Mouse (Mus musculus) hindbrain, embryonic 10.5 days (tissue): Measurements from ENCODE around the gene Srl. TPM values are rescaled to one million over a fixed set of nuclear protein-coding genes. Genes with fewer than 3 reads are reported as not detected.

ENCODE experiments used
- DNase-seq: peaks from one replicate; pipeline ENCODE4 v3.0.0-alpha.2; 2017; ENCODE audit warnings: low spot score
- H3K27ac ChIP-seq: fragments of 300-500 bp; sonication (generic); 2 replicates; pipeline ENCODE4 v1.5.1; 2016; ENCODE audit warnings: mild to moderate bottlenecking, moderate library complexity
- H3K27me3 ChIP-seq: fragments of 300-500 bp; sonication (generic); 2 replicates; pipeline ENCODE4 v1.6.1; 2016; ENCODE audit warnings: mild to moderate bottlenecking; ENCODE audit not compliant: poor library complexity, insufficient read depth, severe bottlenecking
- H3K36me3 ChIP-seq: fragments of 300-500 bp; sonication (generic); 2 replicates; pipeline ENCODE4 v1.6.1; 2016; ENCODE audit warnings: mild to moderate bottlenecking, moderate library complexity
- H3K4me1 ChIP-seq: fragments of 300-500 bp; sonication (generic); replicated peaks from 2 replicates; pipeline ENCODE4 v1.6.1; 2016; ENCODE audit warnings: mild to moderate bottlenecking
- H3K4me3 ChIP-seq: fragments of 300-500 bp; sonication (generic); 2 replicates; pipeline ENCODE4 v1.5.1; 2016; ENCODE audit warnings: mild to moderate bottlenecking, moderate library complexity
- H3K9me3 ChIP-seq: fragments of 300-500 bp; sonication (generic); 2 replicates; pipeline ENCODE4 v1.6.1; 2016; ENCODE audit warnings: mild to moderate bottlenecking, moderate library complexity
- WGBS: fragments of 180-500 bp; shearing (Covaris S2); methylation state at CpG from one replicate; pipeline ENCODE4 v1.1.7; 2016; 5-methylcytosine and 5-hydroxymethylcytosine counted together
- polyA plus RNA-seq: library from polyadenylated mRNA; unstranded; fragments of >200 nt; fragmentation: Nextera tagmentation; extraction: Ambion mirVana; gene quantifications from 2 replicates; pipeline ENCODE4 v1.2.1, GENCODE M21; 2016

The Srl gene
- polyA plus RNA-seq, 1 experiment from 2014 or later: 22.8 TPM

- no peaks in the 10 kb centered on the region for H3K36me3 ChIP-seq
- no peak for DNase-seq
- H3K27ac ChIP-seq: no peak overlapping the region
- no peaks in the 10 kb centered on the region for H3K9me3 ChIP-seq
- no peak overlapping the region for H3K4me3 ChIP-seq
- WGBS: 71% methylated on average over 5 of the region's 5 CpGs
- H3K27me3 ChIP-seq: no peaks in the 10 kb centered on the region
- H3K4me1 ChIP-seq: peaks cover 37% of the 10 kb centered on the region
Observed at GRCm38 (mm10) chr16:4521735-4522530, 19.7 kb downstream of the Srl start.

GRCm38 (mm10) chr16:4521074-4521667, 20.4 kb downstream of the Srl start:
- WGBS: 77% methylated on average over 4 of the region's 4 CpGs
- H3K27ac ChIP-seq: no peak overlapping the region
- H3K27me3 ChIP-seq: no peaks in the 10 kb centered on the region
- H3K4me3 ChIP-seq: no peak overlapping the region
- DNase-seq: no peak
- peaks cover 37% of the 10 kb centered on the region for H3K4me1 ChIP-seq
- no peaks in the 10 kb centered on the region for H3K9me3 ChIP-seq
- no peaks in the 10 kb centered on the region for H3K36me3 ChIP-seq

DNA sequence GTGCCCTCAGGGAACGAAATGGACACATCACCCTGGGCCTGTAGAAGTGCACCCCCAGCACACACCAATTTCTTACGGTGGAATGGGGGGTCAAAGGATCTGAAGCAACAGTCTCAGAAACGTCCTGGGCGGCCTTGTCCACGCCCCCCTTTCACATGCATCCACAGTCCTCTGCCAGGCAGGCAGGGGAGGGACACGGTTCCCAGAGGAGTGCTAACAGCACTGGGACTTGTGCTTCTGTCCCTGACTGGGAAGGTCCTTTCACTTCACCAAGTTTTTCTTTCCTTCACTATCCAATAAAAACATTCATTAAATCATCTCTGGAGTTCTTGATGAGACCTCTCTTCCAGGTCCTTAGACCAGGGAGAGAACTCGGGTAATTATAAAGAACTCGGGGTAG, 20.9 kb downstream of the Srl start:
- Histone ChIP-seq H3K9me3 (no peaks in the 10 kb centered on the region), H3K27me3 (no peaks in the 10 kb centered on the region), H3K4me3 (no peak overlapping the region), H3K27ac (no peak overlapping the region), H3K4me1 (peaks cover 37% of the 10 kb centered on the region), H3K36me3 (no peaks in the 10 kb centered on the region)
- WGBS: 79% methylated on average over 8 of the region's 8 CpGs
- no peak for DNase-seq

GRCm38 (mm10) chr16:4519825-4520224, 21.8 kb downstream of the Srl start:
- Histone ChIP-seq H3K4me1 (peaks cover 37% of the 10 kb centered on the region), H3K27ac (no peak overlapping the region), H3K4me3 (no peak overlapping the region), H3K27me3 (no peaks in the 10 kb centered on the region), H3K36me3 (no peaks in the 10 kb centered on the region), H3K9me3 (no peaks in the 10 kb centered on the region)
- no peak for DNase-seq
- WGBS: 97% methylated on average over 2 of the region's 2 CpGs

DNA sequence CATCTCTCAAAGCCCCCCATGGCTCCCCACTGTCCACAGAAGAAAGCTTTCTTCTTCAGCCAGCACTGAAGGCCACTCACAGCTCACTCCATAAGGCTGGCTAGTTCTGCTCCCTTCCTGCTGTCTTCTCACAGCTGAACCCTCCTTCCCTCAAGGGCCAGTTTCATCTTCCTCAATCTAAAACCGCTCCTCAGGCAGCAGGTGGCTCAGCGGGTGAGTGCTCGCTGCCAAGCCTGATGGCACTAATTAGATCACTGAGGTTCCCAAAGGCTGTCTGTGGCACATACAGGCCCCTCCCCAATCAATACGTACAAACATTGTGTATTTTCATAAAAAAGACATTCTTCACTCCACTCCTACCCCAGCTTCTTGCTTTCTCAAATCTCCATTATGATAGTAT, 22.5 kb downstream of the Srl start:
- Histone ChIP-seq H3K4me1 (peaks cover 37% of the 10 kb centered on the region), H3K9me3 (no peaks in the 10 kb centered on the region), H3K27me3 (no peaks in the 10 kb centered on the region), H3K27ac (no peak overlapping the region), H3K4me3 (no peak overlapping the region), H3K36me3 (no peaks in the 10 kb centered on the region)
- no peak for DNase-seq
- 72% methylated on average over 4 of the region's 4 CpGs for WGBS

DNA sequence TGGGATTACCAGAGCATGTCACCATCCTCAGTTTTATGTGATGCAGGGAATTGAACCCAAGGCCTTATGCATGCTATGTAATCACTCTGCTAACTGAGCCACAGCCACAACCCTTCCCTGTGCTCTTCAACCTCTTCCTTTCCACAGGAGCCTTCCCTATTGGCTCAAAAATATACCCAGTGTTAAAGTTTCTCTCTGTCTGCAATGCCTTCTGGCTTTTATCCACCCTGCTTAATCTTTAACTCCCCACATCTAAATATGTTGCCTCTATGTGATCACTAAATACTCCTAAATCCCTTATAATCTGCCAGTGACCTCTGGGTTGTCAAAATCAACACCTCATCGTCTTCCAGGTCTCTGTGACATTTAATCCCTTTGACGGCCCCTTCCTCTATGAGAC, 23.7 kb downstream of the Srl start:
- Histone ChIP-seq H3K9me3 (no peaks in the 10 kb centered on the region), H3K27ac (no peak overlapping the region), H3K4me1 (peaks cover 24% of the 10 kb centered on the region), H3K4me3 (no peak overlapping the region), H3K27me3 (no peaks in the 10 kb centered on the region), H3K36me3 (no peaks in the 10 kb centered on the region)
- 77% methylated on average over 2 of the region's 2 CpGs for WGBS
- no peak for DNase-seq

GRCm38 (mm10) chr16:4514383-4514782, 27.2 kb downstream of the Srl start:
- Histone ChIP-seq H3K4me3 (no peak overlapping the region), H3K27me3 (no peaks in the 10 kb centered on the region), H3K27ac (no peak overlapping the region), H3K36me3 (no peaks in the 10 kb centered on the region), H3K9me3 (no peaks in the 10 kb centered on the region), H3K4me1 (0 out of 2 replicates have a peak, but pooled peaks cover 3% of the 10 kb centered on the region)
- WGBS: 87% methylated on average over 3 of the region's 3 CpGs
- no peak for DNase-seq

- no peak for DNase-seq
- WGBS: 81% methylated on average over 3 of the region's 3 CpGs
- Histone ChIP-seq H3K9me3 (no peaks in the 10 kb centered on the region), H3K27ac (no peak overlapping the region), H3K4me3 (no peak overlapping the region), H3K36me3 (no peaks in the 10 kb centered on the region), H3K27me3 (no peaks in the 10 kb centered on the region), H3K4me1 (no peaks in the 10 kb centered on the region)
Observed at GRCm38 (mm10) chr16:4512661-4513438, 28.8 kb downstream of the Srl start.

DNA sequence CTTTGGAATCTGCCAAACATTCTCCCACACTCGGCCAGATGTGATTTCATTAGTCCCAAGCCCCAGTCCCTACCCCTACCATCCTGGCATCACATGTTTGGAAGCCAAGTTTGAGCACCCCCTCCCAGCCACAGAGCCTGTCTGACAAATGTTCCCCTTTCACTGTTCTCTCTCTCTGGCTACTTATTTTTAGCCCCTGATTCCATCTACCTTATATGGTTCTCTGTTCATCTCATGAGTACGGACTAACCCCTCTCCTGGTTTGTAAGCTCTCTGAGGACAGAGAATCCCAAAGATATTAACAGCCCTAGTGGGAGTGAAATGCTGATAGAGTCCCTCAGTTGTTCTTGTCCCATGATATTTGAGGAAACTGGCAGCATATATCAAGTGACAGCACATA, 30.2 kb downstream of the Srl start:
- Histone ChIP-seq H3K27ac (no peak overlapping the region), H3K4me1 (no peaks in the 10 kb centered on the region), H3K27me3 (no peaks in the 10 kb centered on the region), H3K9me3 (no peaks in the 10 kb centered on the region), H3K36me3 (no peaks in the 10 kb centered on the region), H3K4me3 (no peak overlapping the region)
- WGBS: 86% methylated on average over 2 of the region's 2 CpGs
- no peak for DNase-seq

GRCm38 (mm10) chr16:4506181-4506580, 35.4 kb downstream of the Srl start:
- H3K4me1 ChIP-seq: no peaks in the 10 kb centered on the region
- 84% methylated on average over 3 of the region's 3 CpGs for WGBS
- H3K36me3 ChIP-seq: no peaks in the 10 kb centered on the region
- no peak overlapping the region for H3K27ac ChIP-seq
- no peak for DNase-seq
- H3K9me3 ChIP-seq: no peaks in the 10 kb centered on the region
- no peaks in the 10 kb centered on the region for H3K27me3 ChIP-seq
- no peak overlapping the region for H3K4me3 ChIP-seq

DNA sequence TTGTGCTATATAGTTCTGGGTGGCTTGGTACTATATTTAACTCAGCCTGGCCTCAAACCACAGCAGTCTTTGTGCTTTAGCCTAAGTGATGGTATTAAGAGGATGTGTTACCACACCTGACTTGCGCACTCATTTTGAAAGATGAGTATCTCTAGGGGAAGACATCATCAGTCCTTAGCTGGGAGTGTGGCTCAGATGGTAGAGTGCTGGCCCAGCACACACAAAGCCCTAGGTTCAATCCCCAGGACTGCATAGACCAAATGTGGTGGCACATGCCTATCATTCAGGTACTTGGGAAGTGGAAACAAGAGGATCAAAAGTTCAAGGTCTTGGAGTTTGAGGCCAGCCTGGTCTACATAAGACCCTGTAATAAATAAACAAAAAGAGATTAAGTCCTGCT, 38.1 kb downstream of the Srl start:
- H3K4me1 ChIP-seq: no peaks in the 10 kb centered on the region
- no peak for DNase-seq
- H3K27me3 ChIP-seq: no peaks in the 10 kb centered on the region
- H3K27ac ChIP-seq: no peak overlapping the region
- WGBS: 92% methylated on average over 1 of the region's 1 CpGs
- H3K9me3 ChIP-seq: no peaks in the 10 kb centered on the region
- no peaks in the 10 kb centered on the region for H3K36me3 ChIP-seq
- H3K4me3 ChIP-seq: no peak overlapping the region

GRCm38 (mm10) chr16:4502568-4502967, 39.0 kb downstream of the Srl start:
- no peak for DNase-seq
- Histone ChIP-seq H3K4me3 (no peak overlapping the region), H3K27me3 (no peaks in the 10 kb centered on the region), H3K4me1 (peaks cover 4% of the 10 kb centered on the region; the same call in 1 of the 2 replicates), H3K36me3 (no peaks in the 10 kb centered on the region), H3K27ac (no peak overlapping the region), H3K9me3 (no peaks in the 10 kb centered on the region)

DNA sequence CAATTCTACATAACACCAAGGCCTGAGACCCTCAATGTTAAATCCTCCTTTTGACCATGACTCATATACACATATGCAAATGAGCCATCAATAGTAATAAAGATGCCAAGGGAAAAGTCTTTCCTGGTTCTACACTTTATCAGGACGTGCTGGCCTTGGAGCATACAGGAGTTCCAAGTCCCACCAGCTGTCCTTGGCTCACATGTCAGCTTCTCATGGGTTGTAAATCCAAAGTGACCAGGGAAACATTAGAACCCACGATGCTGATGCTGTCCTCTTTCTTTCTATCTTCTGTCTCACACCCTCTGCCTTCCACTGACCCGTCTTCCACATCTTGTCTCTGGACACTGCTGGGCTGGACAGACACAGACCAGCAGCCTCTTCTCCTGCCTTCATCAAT, 39.9 kb downstream of the Srl start:
- H3K4me3 ChIP-seq: no peak overlapping the region
- no peaks in the 10 kb centered on the region for H3K36me3 ChIP-seq
- no peaks in the 10 kb centered on the region for H3K9me3 ChIP-seq
- no peaks in the 10 kb centered on the region for H3K27me3 ChIP-seq
- no peak for DNase-seq
- H3K4me1 ChIP-seq: peaks cover 8% of the 10 kb centered on the region; the same call in 1 of the 2 replicates
- no peak overlapping the region for H3K27ac ChIP-seq
- WGBS: 89% methylated on average over 3 of the region's 3 CpGs
